Mouse (Mus musculus) embryonic facial prominence, embryonic 13.5 days (tissue): ENCODE results near the gene Lyzl4. TPM values are rescaled to one million over a fixed set of nuclear protein-coding genes. Genes with fewer than 3 reads are reported as not detected.
"Not testable (repeated sequence)": the region's sequence is repeated elsewhere in the genome, so short reads cannot be mapped to it uniquely, and the experiment has no call there.

Experiments
- ATAC-seq: fragments of 200-750 bp; cut with Nextera tagmentation; 2 replicates; pipeline ENCODE4 v1.8.0; 2017; ENCODE audit warnings: low read depth; ENCODE audit not compliant: insufficient number of reproducible peaks, insufficient read depth, low FRiP score, low TSS enrichment
- H3K27ac ChIP-seq: fragments of 300-500 bp; sonication (generic); 2 replicates; pipeline ENCODE4 v1.5.1; 2015; ENCODE audit warnings: moderate library complexity, mild to moderate bottlenecking, inconsistent platforms
- H3K27me3 ChIP-seq: fragments of 300-500 bp; sonication (generic); 2 replicates; pipeline ENCODE4 v1.6.1; 2015; ENCODE audit warnings: mild to moderate bottlenecking, inconsistent platforms
- H3K36me3 ChIP-seq: fragments of 300-500 bp; sonication (generic); 2 replicates; pipeline ENCODE4 v1.6.1; 2015; ENCODE audit warnings: mild to moderate bottlenecking, inconsistent platforms
- H3K4me1 ChIP-seq: fragments of 300-500 bp; sonication (generic); 2 replicates; pipeline ENCODE4 v1.6.1; 2015; ENCODE audit warnings: inconsistent platforms
- H3K4me2 ChIP-seq: fragments of 300-500 bp; sonication (generic); 2 replicates; pipeline ENCODE4 v1.6.1; 2015; ENCODE audit warnings: moderate library complexity, mild to moderate bottlenecking, inconsistent platforms
- H3K4me3 ChIP-seq: fragments of 300-500 bp; sonication (generic); 2 replicates; pipeline ENCODE4 v1.5.1; 2015; ENCODE audit warnings: mild to moderate bottlenecking, inconsistent platforms
- H3K9ac ChIP-seq: fragments of 300-500 bp; sonication (generic); 2 replicates; pipeline ENCODE4 v1.6.1; 2015; ENCODE audit warnings: mild to moderate bottlenecking, inconsistent platforms
- H3K9me3 ChIP-seq: fragments of 300-500 bp; sonication (generic); 2 replicates; pipeline ENCODE4 v1.6.1; 2016; ENCODE audit warnings: inconsistent platforms
- WGBS: fragments of 180-500 bp; shearing (Covaris S2); methylation state at CpG from one replicate; pipeline ENCODE4 v1.1.7; 2015; ENCODE audit warnings: mixed read lengths; 5-methylcytosine and 5-hydroxymethylcytosine counted together
- polyA plus RNA-seq: library from polyadenylated mRNA; unstranded; fragments of >200 nt; fragmentation: Nextera tagmentation; extraction: Ambion mirVana; gene quantifications from 2 replicates; pipeline ENCODE4 v1.2.1, GENCODE M21; 2015

The Lyzl4 gene
- polyA plus RNA-seq, 1 experiment from 2014 or later = 0.34 TPM

- no peaks in the 10 kb centered on the region for H3K9me3 ChIP-seq
- H3K27ac ChIP-seq = no peak overlapping the region
- ATAC-seq = no peak
- WGBS = 82% methylated on average over 6 of the region's 6 CpGs
- no peaks in the 10 kb centered on the region for H3K36me3 ChIP-seq
- H3K4me1 ChIP-seq = peaks cover 27% of the 10 kb centered on the region
- no peak overlapping the region for H3K4me2 ChIP-seq
- no peak overlapping the region for H3K4me3 ChIP-seq
- no peak overlapping the region for H3K9ac ChIP-seq
- H3K27me3 ChIP-seq = no peaks in the 10 kb centered on the region
Observed at GRCm38 (mm10) chr9:121599551-121599950, 42.3 kb downstream of the Lyzl4 start.

GRCm38 (mm10) chr9:121598106-121598505 lies 43.8 kb downstream of the Lyzl4 start:
- 79% methylated on average over 2 of the region's 2 CpGs for WGBS
- Histone ChIP-seq H3K9me3 (no peaks in the 10 kb centered on the region), H3K27me3 (no peaks in the 10 kb centered on the region), H3K27ac (no peak overlapping the region), H3K36me3 (no peaks in the 10 kb centered on the region), H3K4me3 (no peak overlapping the region), H3K4me1 (peaks cover 33% of the 10 kb centered on the region), H3K9ac (no peak overlapping the region), H3K4me2 (no peak overlapping the region)
- no peak for ATAC-seq

DNA sequence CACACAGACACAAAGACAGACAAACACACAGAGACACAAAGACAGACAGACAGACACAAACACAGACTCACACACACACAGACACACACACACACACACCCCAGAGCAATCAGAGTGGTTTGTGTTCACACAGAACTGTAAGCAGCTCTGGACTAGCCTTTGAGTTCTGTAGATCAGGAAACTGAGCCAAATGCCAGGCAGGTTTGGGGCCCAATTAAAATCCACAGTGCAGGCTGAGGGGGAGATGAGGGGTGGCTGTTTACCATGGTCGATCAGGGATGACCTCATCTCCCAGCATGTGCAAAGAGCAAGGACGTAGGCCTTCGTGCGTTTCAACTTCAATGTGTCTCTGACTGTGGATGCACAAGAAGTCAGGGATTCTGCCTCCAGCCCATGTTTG lies 47.1 kb downstream of the Lyzl4 start:
- no peaks in the 10 kb centered on the region for H3K36me3 ChIP-seq
- WGBS = 74% methylated on average over 4 of the region's 4 CpGs
- no peak overlapping the region for H3K4me3 ChIP-seq
- H3K9ac ChIP-seq = no peak overlapping the region
- peaks cover 12% of the 10 kb centered on the region for H3K4me1 ChIP-seq
- H3K27me3 ChIP-seq = no peaks in the 10 kb centered on the region
- no peaks in the 10 kb centered on the region for H3K9me3 ChIP-seq
- H3K27ac ChIP-seq = no peak overlapping the region
- no peak overlapping the region for H3K4me2 ChIP-seq
- no peak for ATAC-seq

- not testable (repeated sequence) for H3K9me3 ChIP-seq, H3K27me3 ChIP-seq, H3K4me1 ChIP-seq, H3K36me3 ChIP-seq, H3K27ac ChIP-seq, H3K9ac ChIP-seq, ATAC-seq, H3K4me3 ChIP-seq, H3K4me2 ChIP-seq
- WGBS = 70% methylated on average over 3 of the region's 3 CpGs
Observed at GRCm38 (mm10) chr9:121593768-121594167, 48.1 kb downstream of the Lyzl4 start.

GRCm38 (mm10) chr9:121592948-121593550 lies 48.8 kb downstream of the Lyzl4 start:
- Histone ChIP-seq H3K27me3 (no peaks in the 10 kb centered on the region), H3K9me3 (0 out of 2 replicates have a peak, but pooled peaks cover 9% of the 10 kb centered on the region), H3K4me2 (no peak overlapping the region), H3K9ac (no peak overlapping the region), H3K4me3 (no peak overlapping the region), H3K27ac (no peak overlapping the region), H3K36me3 (no peaks in the 10 kb centered on the region), H3K4me1 (peaks cover 6% of the 10 kb centered on the region)
- ATAC-seq = no peak
- WGBS = 76% methylated on average over 13 of the region's 13 CpGs

DNA sequence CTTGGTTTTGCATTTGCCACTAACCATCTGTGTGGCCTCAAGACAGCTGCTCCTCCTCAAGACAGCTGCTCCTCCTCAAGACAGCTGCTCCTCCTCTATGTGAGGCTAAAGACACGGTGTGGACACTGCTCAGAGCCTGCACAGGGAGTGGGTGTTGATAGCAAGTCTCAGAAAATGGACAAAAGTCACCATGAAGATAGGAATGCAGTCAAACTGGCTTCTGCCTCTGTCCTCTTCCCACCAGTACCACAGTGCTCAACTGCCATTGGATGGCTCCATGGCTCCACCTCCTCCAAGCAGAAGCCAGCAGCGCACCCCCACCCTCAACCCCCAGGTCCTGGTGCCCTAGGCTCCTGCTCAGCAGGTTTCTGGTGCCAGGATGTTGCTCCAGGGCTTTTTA lies 52.4 kb downstream of the Lyzl4 start:
- WGBS = 47% methylated on average over 2 of the region's 2 CpGs
- Histone ChIP-seq H3K27me3 (no peaks in the 10 kb centered on the region), H3K9me3 (0 out of 2 replicates have a peak, but pooled peaks cover 9% of the 10 kb centered on the region), H3K4me1 (peaks cover 6% of the 10 kb centered on the region), H3K9ac (no peak overlapping the region), H3K4me3 (no peak overlapping the region), H3K36me3 (no peaks in the 10 kb centered on the region), H3K4me2 (no peak overlapping the region), H3K27ac (no peak overlapping the region)
- ATAC-seq = no peak

DNA sequence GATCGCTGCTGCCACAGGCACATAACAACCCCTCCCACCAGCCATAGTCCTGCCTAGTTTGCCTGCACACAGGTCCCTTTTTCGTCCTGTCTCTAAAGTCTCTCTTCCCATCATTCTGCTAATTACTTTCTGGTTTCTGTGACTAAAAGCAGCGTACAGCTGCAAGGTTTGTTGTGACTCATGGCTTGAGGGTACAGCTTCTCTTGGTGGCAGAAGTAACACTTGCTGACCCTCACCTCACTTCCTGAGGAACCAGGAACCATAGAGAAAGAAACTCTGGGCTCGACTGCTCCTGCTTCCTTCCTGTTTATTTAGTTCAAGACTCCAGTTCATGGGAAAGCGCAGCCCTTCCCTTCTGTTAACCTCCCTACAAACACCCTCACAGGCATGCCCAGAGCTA lies 67.5 kb downstream of the Lyzl4 start:
- no peaks in the 10 kb centered on the region for H3K27me3 ChIP-seq
- H3K36me3 ChIP-seq = no peaks in the 10 kb centered on the region
- H3K27ac ChIP-seq = no peak overlapping the region
- H3K9me3 ChIP-seq = 0 out of 2 replicates have a peak, but pooled peaks cover 7% of the 10 kb centered on the region
- H3K4me2 ChIP-seq = no peak overlapping the region
- no peaks in the 10 kb centered on the region for H3K4me1 ChIP-seq
- no peak overlapping the region for H3K9ac ChIP-seq
- no peak for ATAC-seq
- WGBS = 54% methylated on average over 5 of the region's 5 CpGs
- no peak overlapping the region for H3K4me3 ChIP-seq

GRCm38 (mm10) chr9:121568451-121568850 lies 73.4 kb downstream of the Lyzl4 start:
- Histone ChIP-seq H3K9ac (no peak overlapping the region), H3K36me3 (no peaks in the 10 kb centered on the region), H3K4me2 (no peak overlapping the region), H3K4me1 (no peaks in the 10 kb centered on the region), H3K4me3 (no peak overlapping the region), H3K27ac (no peak overlapping the region), H3K9me3 (0 out of 2 replicates have a peak, but pooled peaks cover 7% of the 10 kb centered on the region), H3K27me3 (no peaks in the 10 kb centered on the region)
- WGBS = 3% methylated on average over 1 of the region's 1 CpGs
- no peak for ATAC-seq

- Histone ChIP-seq H3K9ac (no peak overlapping the region), H3K9me3 (0 out of 2 replicates have a peak, but pooled peaks cover 7% of the 10 kb centered on the region), H3K27me3 (no peaks in the 10 kb centered on the region), H3K4me2 (no peak overlapping the region), H3K36me3 (no peaks in the 10 kb centered on the region), H3K4me3 (no peak overlapping the region), H3K4me1 (no peaks in the 10 kb centered on the region), H3K27ac (no peak overlapping the region)
- ATAC-seq = no peak
- 84% methylated on average over 7 of the region's 7 CpGs for WGBS
Observed at GRCm38 (mm10) chr9:121566387-121566786, 75.5 kb downstream of the Lyzl4 start.

- Histone ChIP-seq H3K9ac (no peak overlapping the region), H3K4me2 (no peak overlapping the region), H3K27ac (no peak overlapping the region), H3K9me3 (no peaks in the 10 kb centered on the region), H3K4me1 (no peaks in the 10 kb centered on the region), H3K36me3 (no peaks in the 10 kb centered on the region), H3K27me3 (no peaks in the 10 kb centered on the region), H3K4me3 (no peak overlapping the region)
- no peak for ATAC-seq
- WGBS = 81% methylated on average over 7 of the region's 7 CpGs
Observed at GRCm38 (mm10) chr9:121563276-121563675, 78.6 kb downstream of the Lyzl4 start.

GRCm38 (mm10) chr9:121560515-121560914 lies 81.4 kb downstream of the Lyzl4 start:
- H3K36me3 ChIP-seq = no peaks in the 10 kb centered on the region
- H3K4me3 ChIP-seq = no peak overlapping the region
- no peak overlapping the region for H3K9ac ChIP-seq
- 68% methylated on average over 7 of the region's 7 CpGs for WGBS
- H3K4me2 ChIP-seq = no peak overlapping the region
- peaks cover 6% of the 10 kb centered on the region; the same call in 1 of the 2 replicates for H3K4me1 ChIP-seq
- no peaks in the 10 kb centered on the region for H3K27me3 ChIP-seq
- ATAC-seq = no peak
- H3K9me3 ChIP-seq = no peaks in the 10 kb centered on the region
- H3K27ac ChIP-seq = no peak overlapping the region

DNA sequence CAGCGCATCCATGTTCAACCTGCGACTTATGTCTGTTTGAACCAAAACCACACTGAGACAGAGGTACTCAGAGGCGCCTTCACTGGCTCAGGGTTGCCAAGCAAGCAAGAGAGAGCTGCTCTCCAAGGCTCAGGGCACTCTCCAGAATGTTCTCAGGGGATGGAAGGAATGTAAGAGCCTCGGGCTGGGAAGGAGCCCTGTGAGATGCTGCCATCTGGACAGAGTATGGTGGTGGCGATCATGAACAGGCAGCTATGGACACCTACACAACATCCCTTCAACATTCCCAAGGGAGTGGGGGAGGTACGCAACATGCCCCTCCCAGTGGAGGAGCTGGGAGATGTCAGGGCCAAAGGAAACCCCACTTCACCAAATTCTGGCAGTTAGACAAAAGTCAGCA lies 83.7 kb downstream of the Lyzl4 start:
- H3K4me1 ChIP-seq = peaks cover 9% of the 10 kb centered on the region; the same call in 1 of the 2 replicates
- WGBS = 70% methylated on average over 6 of the region's 6 CpGs
- no peak for ATAC-seq
- no peaks in the 10 kb centered on the region for H3K27me3 ChIP-seq
- no peak overlapping the region for H3K4me3 ChIP-seq
- H3K4me2 ChIP-seq = no peak overlapping the region
- no peak overlapping the region for H3K27ac ChIP-seq
- no peak overlapping the region for H3K9ac ChIP-seq
- no peaks in the 10 kb centered on the region for H3K36me3 ChIP-seq
- H3K9me3 ChIP-seq = no peaks in the 10 kb centered on the region
